ENCODE assay signal across 27 mouse cellular contexts in genomic region chr4:52909542-52909941, GRCm38 (mm10). TPM values are rescaled to one million over a fixed set of nuclear protein-coding genes. Genes with fewer than 3 reads are reported as not detected.
A peak's percentile ranks its signal among the peaks of the same experiment; 100 is the strongest.
DNase-seq lines count a peak whose midpoint lies in the region; ATAC-seq lines count a peak whose summit lies in the region.
"Had no signal": no experiment of that assay in that cellular context is flagged by ENCODE, and none has a peak within 500 bp of the region (broad histone marks: within the 10 kb centered on the region; RNA-seq: fewer than 3 reads in every experiment).

No protein-coding gene starts in this region.

- H3K27me3 ChIP-seq in splenic B cell, adult 2 months (ENCODE audit: control insufficient read depth, insufficient read depth, low read length, poor library complexity, severe bottlenecking), result no peaks in the 10 kb centered on the region
- no peaks in the 10 kb centered on the region for H3K27me3 ChIP-seq in hindbrain, embryonic 12.5 days
- H3K27me3 ChIP-seq: embryonic facial prominence, embryonic 13.5 days; embryonic facial prominence, embryonic 15.5 days; forebrain, embryonic 13.5 days; forebrain, embryonic 15.5 days had no signal

- H3K4me1 ChIP-seq in hindbrain, embryonic 12.5 days, result no peaks in the 10 kb centered on the region
- H3K4me1 ChIP-seq: embryonic facial prominence, embryonic 13.5 days; embryonic facial prominence, embryonic 15.5 days; forebrain, embryonic 10.5 days; forebrain, embryonic 13.5 days; forebrain, embryonic 15.5 days had no signal

- no peaks in the 10 kb centered on the region for H3K36me3 ChIP-seq in splenic B cell, adult 2 months (ENCODE audit: control insufficient read depth, insufficient read depth, low read length, poor library complexity, severe bottlenecking)
- H3K36me3 ChIP-seq in hindbrain, embryonic 12.5 days, result no peaks in the 10 kb centered on the region
- H3K36me3 ChIP-seq: embryonic facial prominence, embryonic 13.5 days; embryonic facial prominence, embryonic 15.5 days; forebrain, embryonic 10.5 days; forebrain, embryonic 15.5 days had no signal

- no peaks in the 10 kb centered on the region for H3K9me3 ChIP-seq in hindbrain, embryonic 12.5 days (replicated peaks)
- H3K9me3 ChIP-seq: embryonic facial prominence, embryonic 13.5 days; embryonic facial prominence, embryonic 15.5 days; forebrain, embryonic 10.5 days; forebrain, embryonic 13.5 days; forebrain, embryonic 15.5 days had no signal

- H3K4me3 ChIP-seq in hindbrain, embryonic 12.5 days, result no peak overlapping the region
- H3K4me3 ChIP-seq: embryonic facial prominence, embryonic 13.5 days; embryonic facial prominence, embryonic 15.5 days; erythroblast, embryonic 14.5 days; forebrain, embryonic 10.5 days; forebrain, embryonic 13.5 days; forebrain, embryonic 15.5 days had no signal

- H3K4me2 ChIP-seq in hindbrain, embryonic 12.5 days (replicated peaks), result no peak overlapping the region
- H3K4me2 ChIP-seq: embryonic facial prominence, embryonic 13.5 days; embryonic facial prominence, embryonic 15.5 days; forebrain, embryonic 13.5 days; forebrain, embryonic 15.5 days had no signal

- H3K9ac ChIP-seq in hindbrain, embryonic 12.5 days, result no peak overlapping the region
- H3K9ac ChIP-seq: embryonic facial prominence, embryonic 13.5 days; embryonic facial prominence, embryonic 15.5 days; forebrain, embryonic 13.5 days; forebrain, embryonic 15.5 days; forebrain, postnatal 0 days had no signal

- DNase-seq in splenic B cell, adult 2 months (ENCODE audit: low read depth, low spot score), result peak; percentile 4
- no peak for DNase-seq in lung, adult 18-20 months
- DNase-seq in urinary bladder, postnatal 36 days (ENCODE audit: low spot score in 2 of 2), result no peak
- DNase-seq: adrenal gland, adult 8-10 months; adrenal gland, postnatal 14 days; adrenal gland, postnatal 36 days; cerebellum, adult 11-12 months; cerebellum, adult 2 months; cerebellum, adult 9-10 months; cerebellum, postnatal 25 days; embryo, embryonic 11 days; forebrain, postnatal 0 days had no signal

- ATAC-seq in common myeloid progenitor, adult 5-6 weeks (replicated peaks; ENCODE audit: low read depth, poor library complexity, severe bottlenecking), result peak; percentile 42; the same call in 1 of the 2 replicates
- ATAC-seq in megakaryocyte, adult 5-6 weeks (ENCODE audit: poor library complexity, severe bottlenecking), result peak; percentile 51; the same call in 1 of the 2 replicates
- ATAC-seq in hindbrain, embryonic 12.5 days (ENCODE audit: low FRiP score), result no peak
- ATAC-seq: activated CD4-positive, CD25-positive, alpha-beta regulatory T cell, adult 4 months; forebrain, embryonic 13.5 days; forebrain, embryonic 15.5 days; forebrain, postnatal 0 days; Patski had no signal

- 79% methylated on average over 3 of the region's 3 CpGs for WGBS in hindbrain, embryonic 12.5 days

- no peak overlapping the region for H3K27ac ChIP-seq in hindbrain, embryonic 12.5 days
- H3K27ac ChIP-seq: embryonic facial prominence, embryonic 13.5 days; embryonic facial prominence, embryonic 15.5 days; forebrain, embryonic 10.5 days; forebrain, embryonic 13.5 days; forebrain, embryonic 15.5 days had no signal

RNA-seq across cellular contexts. Expression of gene Olfr272, which starts 9.4 kb away (rescaled TPM):
- not detected in 2 replicates for total RNA-seq in common myeloid progenitor, adult 5-6 weeks (2017)
- total RNA-seq in megakaryocyte, adult 5-6 weeks (2015), result not detected in 2 replicates
- total RNA-seq in megakaryocyte, adult 5-6 weeks (2017), result not detected in 2 replicates
- not detected in 2 replicates for polyA plus RNA-seq in hindbrain, embryonic 12.5 days (2016; fragmentation: Nextera tagmentation; extraction: Ambion mirVana)
- total RNA-seq: adrenal gland, adult 18-20 months; adrenal gland, adult 8-10 months; adrenal gland, postnatal 14 days; adrenal gland, postnatal 36 days; ES-E14; forebrain, postnatal 0 days had no signal
- polyA plus RNA-seq: activated CD4-positive, CD25-positive, alpha-beta regulatory T cell, adult 4 months; C2C12; cerebellum, adult 2 months; embryonic facial prominence, embryonic 11.5 days; embryonic facial prominence, embryonic 13.5 days; embryonic facial prominence, embryonic 15.5 days; erythroblast, embryonic 14.5 days; forebrain, embryonic 10.5 days; forebrain, embryonic 13.5 days; forebrain, embryonic 15.5 days; forebrain, postnatal 0 days; Patski had no signal

RNA-seq across cellular contexts. Expression of gene Olfr273, which starts 50.5 kb away (rescaled TPM):
- not detected in 2 replicates for total RNA-seq in common myeloid progenitor, adult 5-6 weeks (2017)
- not detected in 2 replicates for total RNA-seq in megakaryocyte, adult 5-6 weeks (2015)
- total RNA-seq in megakaryocyte, adult 5-6 weeks (2017), result not detected in 2 replicates
- polyA plus RNA-seq in hindbrain, embryonic 12.5 days (2016; fragmentation: Nextera tagmentation; extraction: Ambion mirVana), result not detected in 2 replicates
- total RNA-seq: adrenal gland, adult 18-20 months; adrenal gland, adult 8-10 months; adrenal gland, postnatal 14 days; adrenal gland, postnatal 36 days; ES-E14; forebrain, postnatal 0 days had no signal
- polyA plus RNA-seq: C2C12; cerebellum, adult 2 months; embryonic facial prominence, embryonic 11.5 days; embryonic facial prominence, embryonic 13.5 days; embryonic facial prominence, embryonic 15.5 days; erythroblast, embryonic 14.5 days; forebrain, embryonic 10.5 days; forebrain, embryonic 13.5 days; forebrain, embryonic 15.5 days; forebrain, postnatal 0 days; Patski had no signal

RNA-seq across cellular contexts. Expression of gene Olfr270, which starts 54.8 kb away (rescaled TPM):
- total RNA-seq in common myeloid progenitor, adult 5-6 weeks (2017), result not detected in 2 replicates
- total RNA-seq in megakaryocyte, adult 5-6 weeks (2015), result not detected in 2 replicates
- not detected in 2 replicates for total RNA-seq in megakaryocyte, adult 5-6 weeks (2017)
- polyA plus RNA-seq in hindbrain, embryonic 12.5 days (2016; fragmentation: Nextera tagmentation; extraction: Ambion mirVana), result not detected in 2 replicates
- total RNA-seq: adrenal gland, adult 18-20 months; adrenal gland, adult 8-10 months; adrenal gland, postnatal 14 days; adrenal gland, postnatal 36 days; ES-E14; forebrain, postnatal 0 days had no signal
- polyA plus RNA-seq: activated CD4-positive, CD25-positive, alpha-beta regulatory T cell, adult 4 months; C2C12; cerebellum, adult 2 months; embryonic facial prominence, embryonic 11.5 days; embryonic facial prominence, embryonic 13.5 days; embryonic facial prominence, embryonic 15.5 days; erythroblast, embryonic 14.5 days; forebrain, embryonic 10.5 days; forebrain, embryonic 13.5 days; forebrain, embryonic 15.5 days; forebrain, postnatal 0 days; Patski had no signal
